Mouse (Mus musculus): ENCODE measurements around the gene Olfr131. TPM values are rescaled to one million over a fixed set of nuclear protein-coding genes. Genes with fewer than 3 reads are reported as not detected.
"Not testable (repeated sequence)": the region's sequence is repeated elsewhere in the genome, so short reads cannot be mapped to it uniquely, and the experiment has no call there.

The Olfr131 gene
- not detected in 2 replicates for polyA plus RNA-seq (2015; fragmentation: Nextera tagmentation; extraction: Ambion mirVana)

GRCm38 (mm10) chr17:38088593-38088992 lies at the start of gene Olfr131:
Gene Olfr131, minus strand, starts transcription at chr17:38088693.
- Histone ChIP-seq H3K9ac (ENCODE audit: low read depth, low read length) (no peak within 1 kb of the TSS), H3K4me2 (ENCODE audit: low read length) (no peak within 1 kb of the TSS), H3K4me3 (ENCODE audit: low read length) (no peak within 1 kb of the TSS), H3K27me3 (replicated peaks; ENCODE audit: control insufficient read depth, insufficient read depth, low read length) (no peaks in the 10 kb centered on the region), H3K27ac (ENCODE audit: low read depth, low read length) (no peak within 1 kb of the TSS), H3K4me1 (ENCODE audit: control insufficient read depth, insufficient read depth, low read depth, low read length) (no peaks in the 10 kb centered on the region), H3K9me3 (ENCODE audit: control insufficient read depth, low read length) (no peaks in the 10 kb centered on the region), H3K36me3 (ENCODE audit: control insufficient read depth, insufficient read depth, low read length) (no peaks in the 10 kb centered on the region)
- ATAC-seq = no peak

DNA sequence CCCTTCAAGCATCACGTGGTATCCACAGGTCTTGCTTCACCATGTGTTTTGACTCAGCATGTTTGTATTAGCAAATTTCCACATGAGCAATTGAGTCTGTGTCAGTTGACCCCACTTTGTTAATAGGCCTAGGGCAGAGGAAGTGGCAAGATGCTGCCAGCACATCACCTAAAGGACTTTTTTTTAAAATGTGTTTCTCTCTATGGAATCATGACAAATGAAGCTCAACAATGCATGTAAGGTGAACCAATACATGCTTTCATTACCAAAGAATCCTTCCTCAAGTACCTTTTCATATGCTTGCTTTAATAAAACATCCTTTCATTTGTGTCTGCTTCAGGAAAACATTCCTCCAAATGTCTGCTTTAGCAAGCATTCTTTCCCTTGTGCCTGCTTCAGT lies 45.9 kb upstream of the Olfr131 start, which contains the start of gene Olfr132:
Gene Olfr132 (minus strand): TSS at position 101 of the 400 bp plus-strand sequence.
- Histone ChIP-seq H3K4me3 (ENCODE audit: low read length) (no peak within 1 kb of the TSS), H3K36me3 (ENCODE audit: control insufficient read depth, insufficient read depth, low read length) (no peaks in the 10 kb centered on the region), H3K9ac (ENCODE audit: low read depth, low read length) (no peak within 1 kb of the TSS), H3K27me3 (replicated peaks; ENCODE audit: control insufficient read depth, insufficient read depth, low read length) (no peaks in the 10 kb centered on the region), H3K4me2 (ENCODE audit: low read length) (no peak within 1 kb of the TSS), H3K4me1 (ENCODE audit: control insufficient read depth, insufficient read depth, low read depth, low read length) (no peaks in the 10 kb centered on the region), H3K9me3 (ENCODE audit: control insufficient read depth, low read length) (no peaks in the 10 kb centered on the region), H3K27ac (ENCODE audit: low read depth, low read length) (no peak within 1 kb of the TSS)
- 76% methylated on average over 1 of the region's 1 CpGs for WGBS
- ATAC-seq = no peak

GRCm38 (mm10) chr17:38125371-38125770 lies 36.9 kb upstream of the Olfr131 start:
- 72% methylated on average over 3 of the region's 3 CpGs for WGBS
- not testable (repeated sequence) for H3K4me1 ChIP-seq (ENCODE audit: control insufficient read depth, insufficient read depth, low read depth, low read length); H3K36me3 ChIP-seq (ENCODE audit: control insufficient read depth, insufficient read depth, low read length); H3K4me2 ChIP-seq (ENCODE audit: low read length); ATAC-seq; H3K9me3 ChIP-seq (ENCODE audit: control insufficient read depth, low read length); H3K9ac ChIP-seq (ENCODE audit: low read depth, low read length); H3K27me3 ChIP-seq (replicated peaks; ENCODE audit: control insufficient read depth, insufficient read depth, low read length); H3K4me3 ChIP-seq (ENCODE audit: low read length); H3K27ac ChIP-seq (ENCODE audit: low read depth, low read length)

DNA sequence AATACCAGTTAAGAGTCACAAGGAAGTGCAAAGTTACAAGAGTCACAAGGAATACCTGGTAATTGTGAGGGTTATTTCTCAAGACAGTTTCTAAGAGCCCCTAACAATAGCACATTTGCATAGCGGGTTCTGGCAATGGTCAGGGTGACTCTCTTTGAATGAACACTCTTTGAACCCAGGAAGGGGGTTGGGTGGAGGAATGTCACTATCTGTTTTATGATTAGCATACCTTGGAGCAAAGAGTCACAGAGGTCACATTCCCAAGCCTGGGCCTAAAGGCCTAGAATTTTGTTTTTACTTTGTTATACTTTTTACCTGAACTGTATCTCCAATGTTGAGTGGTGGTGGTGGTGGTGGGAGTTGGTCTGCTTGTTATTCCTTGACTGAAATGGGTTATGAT lies 35.7 kb upstream of the Olfr131 start:
- ATAC-seq = not testable (repeated sequence)

DNA sequence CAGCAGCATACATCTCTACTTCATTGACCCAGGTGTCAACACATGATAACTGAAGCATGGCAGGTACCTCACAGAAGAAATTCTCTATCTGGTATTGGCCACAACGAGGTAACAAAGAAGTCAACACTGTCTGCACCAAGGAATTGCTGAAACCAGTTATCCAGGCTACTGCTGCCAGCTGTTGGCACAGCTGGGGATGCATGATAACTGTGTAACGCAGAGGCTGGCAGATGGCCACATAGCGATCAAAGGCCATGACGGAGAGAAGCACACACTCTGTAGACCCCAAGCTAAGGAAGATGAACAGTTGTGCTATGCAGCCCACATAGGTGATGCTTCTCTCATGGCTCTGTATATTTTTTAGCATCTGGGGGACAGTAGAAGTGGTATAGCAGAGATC lies 6.1 kb downstream of the Olfr131 start:
- Histone ChIP-seq H3K4me1 (ENCODE audit: control insufficient read depth, insufficient read depth, low read depth, low read length) (no peaks in the 10 kb centered on the region), H3K4me2 (ENCODE audit: low read length) (no peak overlapping the region), H3K4me3 (ENCODE audit: low read length) (no peak overlapping the region), H3K27ac (ENCODE audit: low read depth, low read length) (no peak overlapping the region), H3K9me3 (ENCODE audit: control insufficient read depth, low read length) (peaks cover 4% of the 10 kb centered on the region; the same call in 1 of the 2 replicates), H3K36me3 (ENCODE audit: control insufficient read depth, insufficient read depth, low read length) (no peaks in the 10 kb centered on the region), H3K9ac (ENCODE audit: low read depth, low read length) (no peak overlapping the region), H3K27me3 (replicated peaks; ENCODE audit: control insufficient read depth, insufficient read depth, low read length) (no peaks in the 10 kb centered on the region)
- ATAC-seq = no peak
- 91% methylated on average over 4 of the region's 4 CpGs for WGBS

More for the DNA sequence above, 35.7 kb upstream of the Olfr131 start:
- not testable (repeated sequence) for H3K4me3 ChIP-seq (ENCODE audit: low read length); H3K4me2 ChIP-seq (ENCODE audit: low read length); H3K27me3 ChIP-seq (replicated peaks; ENCODE audit: control insufficient read depth, insufficient read depth, low read length); H3K27ac ChIP-seq (ENCODE audit: low read depth, low read length); H3K4me1 ChIP-seq (ENCODE audit: control insufficient read depth, insufficient read depth, low read depth, low read length); H3K36me3 ChIP-seq (ENCODE audit: control insufficient read depth, insufficient read depth, low read length); H3K9me3 ChIP-seq (ENCODE audit: control insufficient read depth, low read length); H3K9ac ChIP-seq (ENCODE audit: low read depth, low read length)
- 60% methylated on average over 1 of the region's 1 CpGs for WGBS

DNA sequence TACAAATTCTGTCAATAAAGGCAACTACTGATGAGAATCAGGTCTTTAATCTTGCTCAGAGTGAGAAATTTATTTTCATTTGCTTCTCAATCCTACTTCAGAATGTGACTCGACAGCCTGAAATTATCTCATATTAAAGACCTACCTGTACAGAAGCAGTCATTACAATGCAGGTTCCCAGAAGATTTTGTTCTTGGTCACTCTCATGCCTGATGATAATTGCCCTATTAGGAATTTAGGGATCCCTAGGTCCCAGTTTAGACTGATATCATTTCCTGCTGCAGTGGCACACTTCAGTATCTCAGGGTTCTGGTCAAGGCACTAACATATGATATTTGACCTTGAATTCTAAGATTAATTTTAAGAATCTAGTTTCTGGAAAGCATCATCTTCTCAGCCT lies 24.9 kb downstream of the Olfr131 start, which contains the start of gene Olfr130:
Gene Olfr130 (plus strand): TSS at position 301 of the 400 bp plus-strand sequence.
- Histone ChIP-seq H3K27ac (ENCODE audit: low read depth, low read length) (no peak within 1 kb of the TSS), H3K9ac (ENCODE audit: low read depth, low read length) (no peak within 1 kb of the TSS), H3K27me3 (replicated peaks; ENCODE audit: control insufficient read depth, insufficient read depth, low read length) (no peaks in the 10 kb centered on the region), H3K4me2 (ENCODE audit: low read length) (no peak within 1 kb of the TSS), H3K9me3 (ENCODE audit: control insufficient read depth, low read length) (no peaks in the 10 kb centered on the region), H3K36me3 (ENCODE audit: control insufficient read depth, insufficient read depth, low read length) (no peaks in the 10 kb centered on the region), H3K4me3 (ENCODE audit: low read length) (no peak within 1 kb of the TSS), H3K4me1 (ENCODE audit: control insufficient read depth, insufficient read depth, low read depth, low read length) (no peaks in the 10 kb centered on the region)
- ATAC-seq = no peak
- WGBS = 89% methylated on average over 1 of the region's 1 CpGs

DNA sequence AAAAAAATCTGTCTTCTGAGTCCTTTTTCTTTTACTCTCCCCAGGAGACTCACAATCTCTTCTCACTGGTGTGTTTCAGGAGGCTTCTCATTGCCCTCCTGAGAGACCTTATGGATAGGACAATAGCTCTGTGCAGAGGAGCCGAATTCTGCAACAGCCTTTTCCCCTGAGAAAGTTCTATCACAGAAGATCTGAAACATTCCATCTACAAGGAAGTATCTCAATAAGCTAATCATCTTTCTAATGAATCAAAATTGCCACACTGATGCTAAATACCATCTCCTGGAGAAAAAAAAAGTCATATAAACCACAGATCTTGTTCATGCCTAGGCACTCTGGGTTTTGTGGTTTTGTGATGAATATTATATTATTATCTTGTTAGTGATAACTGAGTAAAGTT lies 28.5 kb downstream of the Olfr131 start, which contains the start of gene Olfr129:
Gene Olfr129 (minus strand): TSS at position 101 of the 400 bp plus-strand sequence.
- Histone ChIP-seq H3K27ac (ENCODE audit: low read depth, low read length) (no peak within 1 kb of the TSS), H3K4me3 (ENCODE audit: low read length) (no peak within 1 kb of the TSS), H3K4me2 (ENCODE audit: low read length) (no peak within 1 kb of the TSS), H3K36me3 (ENCODE audit: control insufficient read depth, insufficient read depth, low read length) (no peaks in the 10 kb centered on the region), H3K27me3 (replicated peaks; ENCODE audit: control insufficient read depth, insufficient read depth, low read length) (no peaks in the 10 kb centered on the region), H3K4me1 (ENCODE audit: control insufficient read depth, insufficient read depth, low read depth, low read length) (no peaks in the 10 kb centered on the region), H3K9me3 (ENCODE audit: control insufficient read depth, low read length) (no peaks in the 10 kb centered on the region), H3K9ac (ENCODE audit: low read depth, low read length) (no peak within 1 kb of the TSS)
- WGBS = 73% methylated on average over 1 of the region's 1 CpGs
- ATAC-seq = no peak

Other genes with a start within 250 kb of the Olfr131 start
- not detected in 2 replicates for gene Olfr126, start 241.2 kb downstream of the Olfr131 start, polyA plus RNA-seq (2015; fragmentation: Nextera tagmentation; extraction: Ambion mirVana)
- gene Olfr127, start 188.3 kb downstream of the Olfr131 start, polyA plus RNA-seq (2015; fragmentation: Nextera tagmentation; extraction: Ambion mirVana) = not detected in 2 replicates
- gene Olfr128, start 168.1 kb downstream of the Olfr131 start, polyA plus RNA-seq (2015; fragmentation: Nextera tagmentation; extraction: Ambion mirVana) = not detected in 2 replicates
- not detected in 2 replicates for gene Olfr761, start 135.6 kb downstream of the Olfr131 start, polyA plus RNA-seq (2015; fragmentation: Nextera tagmentation; extraction: Ambion mirVana)
- not detected in 2 replicates for gene Olfr129, start 28.6 kb downstream of the Olfr131 start, polyA plus RNA-seq (2015; fragmentation: Nextera tagmentation; extraction: Ambion mirVana)
- gene Olfr130, start 24.8 kb downstream of the Olfr131 start, polyA plus RNA-seq (2015; fragmentation: Nextera tagmentation; extraction: Ambion mirVana) = not detected in 2 replicates
- not detected in 2 replicates for gene Olfr132, start 45.8 kb upstream of the Olfr131 start, polyA plus RNA-seq (2015; fragmentation: Nextera tagmentation; extraction: Ambion mirVana)
- not detected in 2 replicates for gene Olfr133, start 56.6 kb upstream of the Olfr131 start, polyA plus RNA-seq (2015; fragmentation: Nextera tagmentation; extraction: Ambion mirVana)
- gene Olfr134, start 82.7 kb upstream of the Olfr131 start, polyA plus RNA-seq (2015; fragmentation: Nextera tagmentation; extraction: Ambion mirVana) = not detected in 2 replicates
- gene Olfr135, start 115.6 kb upstream of the Olfr131 start, polyA plus RNA-seq (2015; fragmentation: Nextera tagmentation; extraction: Ambion mirVana) = not detected in 2 replicates
- not detected in 2 replicates for gene Olfr138, start 172.3 kb upstream of the Olfr131 start, polyA plus RNA-seq (2015; fragmentation: Nextera tagmentation; extraction: Ambion mirVana)
- not detected in 2 replicates for gene Olfr137, start 218.9 kb upstream of the Olfr131 start, polyA plus RNA-seq (2015; fragmentation: Nextera tagmentation; extraction: Ambion mirVana)
- gene Olfr136, start 241.1 kb upstream of the Olfr131 start, polyA plus RNA-seq (2015; fragmentation: Nextera tagmentation; extraction: Ambion mirVana) = not detected in 2 replicates